12 mouse cellular contexts compared by ENCODE assay signal in the genomic region with DNA sequence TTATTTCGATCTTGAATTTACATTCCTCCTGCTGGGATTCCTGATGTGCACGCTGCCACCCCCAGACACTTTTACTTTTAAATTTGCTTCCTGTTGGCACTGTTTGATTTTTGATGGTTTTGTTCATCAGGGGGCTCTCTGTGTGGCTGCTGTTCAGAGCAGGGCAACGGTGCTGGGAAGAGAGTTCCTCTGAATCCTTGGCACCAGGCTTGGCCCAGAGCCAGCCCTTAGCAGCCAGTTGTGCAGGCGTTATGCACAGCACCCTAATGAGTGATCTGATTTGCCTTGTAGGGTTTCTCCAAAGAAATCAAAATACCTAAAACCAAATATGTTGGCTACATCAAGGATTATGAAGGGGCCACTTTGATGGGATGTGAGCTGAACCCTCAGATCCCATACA. TPM values are rescaled to one million over a fixed set of nuclear protein-coding genes. Genes with fewer than 3 reads are reported as not detected.
DNase-seq lines count a peak whose midpoint lies in the region; ATAC-seq and TF ChIP-seq lines count a peak whose summit lies in the region.
"Had no signal": no experiment of that assay in that cellular context is flagged by ENCODE, and none has a peak within 500 bp of the region (broad histone marks: within the 10 kb centered on the region; RNA-seq: fewer than 3 reads in every experiment).

No protein-coding gene starts in this region.

- peaks cover 69% of the 10 kb centered on the region for H3K36me3 ChIP-seq in thymus, adult 2 months (ENCODE audit: control insufficient read depth, insufficient read depth, low read length)
- peaks cover 72% of the 10 kb centered on the region for H3K36me3 ChIP-seq in liver, postnatal 0 days (replicated peaks; ENCODE audit: insufficient read depth, low read length)
- H3K36me3 ChIP-seq: intestine, embryonic 15.5 days had no signal

- ATAC-seq in liver, postnatal 0 days, result no peak
- ATAC-seq: intestine, embryonic 15.5 days; liver, embryonic 12.5 days had no signal

- peak; percentile 22 to 24 for DNase-seq in heart, postnatal 10 days
- DNase-seq in heart, postnatal 25 days (ENCODE audit: low spot score), result no peak
- DNase-seq in testis, postnatal 10 days (ENCODE audit: low spot score), result peak; percentile 44
- DNase-seq in testis, postnatal 14 days (ENCODE audit: low spot score), result no peak
- peak; percentile 16 to 17 for DNase-seq in left cerebral cortex, adult 2 months (ENCODE audit: extremely low spot score in 1 of 2, low spot score in 2 of 2)
- no peak for DNase-seq in thymus, adult 2 months
- no peak for DNase-seq in liver, postnatal 0 days
- DNase-seq: gastrocnemius, postnatal 36 days; thymus, adult 18-20 months had no signal

- no peak overlapping the region for H3K4me3 ChIP-seq in left cerebral cortex, adult 2 months
- H3K4me3 ChIP-seq in thymus, adult 2 months (ENCODE audit: control insufficient read depth, insufficient read depth, low read length), result no peak overlapping the region
- H3K4me3 ChIP-seq in liver, postnatal 0 days (ENCODE audit: low read depth, low read length), result no peak overlapping the region
- H3K4me3 ChIP-seq: intestine, embryonic 15.5 days; liver, embryonic 12.5 days; neural tube, embryonic 12.5 days had no signal

- no peaks in the 10 kb centered on the region for H3K9me3 ChIP-seq in liver, postnatal 0 days (ENCODE audit: low read length)
- H3K9me3 ChIP-seq: intestine, embryonic 15.5 days; liver, embryonic 12.5 days; neural tube, embryonic 12.5 days had no signal

- no peak for TF ChIP-seq CTCF in left cerebral cortex, adult 2 months (IDR thresholded peaks at IDR 0.05)
- TF ChIP-seq CTCF in thymus, adult 2 months (IDR thresholded peaks at IDR 0.05; ENCODE audit: borderline replicate concordance, control insufficient read depth, extremely low read depth, insufficient read depth, low read length, poor library complexity), result no peak
- TF ChIP-seq CTCF in liver, postnatal 0 days (IDR thresholded peaks at IDR 0.05; ENCODE audit: low read depth), result no peak

- no peaks in the 10 kb centered on the region for H3K27me3 ChIP-seq in thymus, adult 2 months (ENCODE audit: control insufficient read depth, insufficient read depth, low read length)
- no peaks in the 10 kb centered on the region for H3K27me3 ChIP-seq in liver, postnatal 0 days (ENCODE audit: insufficient read depth, low read length)
- H3K27me3 ChIP-seq: intestine, embryonic 15.5 days; liver, embryonic 12.5 days; neural tube, embryonic 12.5 days had no signal

- no peak overlapping the region for H3K9ac ChIP-seq in liver, postnatal 0 days (replicated peaks)
- H3K9ac ChIP-seq: intestine, embryonic 15.5 days; liver, embryonic 12.5 days; neural tube, embryonic 12.5 days had no signal

- H3K4me1 ChIP-seq in thymus, adult 2 months (replicated peaks; ENCODE audit: control insufficient read depth, insufficient read depth, low read length), result no peaks in the 10 kb centered on the region
- no peaks in the 10 kb centered on the region for H3K4me1 ChIP-seq in liver, postnatal 0 days (ENCODE audit: insufficient read depth)
- H3K4me1 ChIP-seq: intestine, embryonic 15.5 days; neural tube, embryonic 12.5 days had no signal

- H3K4me2 ChIP-seq in liver, postnatal 0 days (ENCODE audit: low read depth, low read length), result no peak overlapping the region
- H3K4me2 ChIP-seq: intestine, embryonic 15.5 days; liver, embryonic 12.5 days; neural tube, embryonic 12.5 days had no signal

- intact Hi-C loops in heart, postnatal 10 days (cut with DNase I), result loop anchor here (10.0 kb wide), 1 partner anchor 95 kb away; a partner anchor contains a TSS
- intact Hi-C loops in heart, postnatal 25 days (cut with DNase I), result no loop called here
- intact Hi-C loops in left cerebral cortex, adult 2 months (cut with DNase I), result no loop called here

- 88% methylated on average over 4 of the region's 4 CpGs for WGBS in thymus, adult 2 months
- 78% methylated on average over 4 of the region's 4 CpGs for WGBS in liver, postnatal 0 days (ENCODE audit: insufficient replicate concordance)

- H3K27ac ChIP-seq in left cerebral cortex, adult 2 months, result no peak overlapping the region
- H3K27ac ChIP-seq in thymus, adult 2 months (ENCODE audit: control insufficient read depth, insufficient read depth, low read length), result no peak overlapping the region
- H3K27ac ChIP-seq in liver, postnatal 0 days (ENCODE audit: low read depth), result no peak overlapping the region
- H3K27ac ChIP-seq: intestine, embryonic 15.5 days; liver, embryonic 12.5 days; neural tube, embryonic 12.5 days had no signal

- no peak for TF ChIP-seq POLR2A in thymus, adult 2 months (IDR thresholded peaks at IDR 0.05; ENCODE audit: control insufficient read depth, extremely low read depth, insufficient read depth, low read length, poor library complexity)

- TF ChIP-seq EP300 in liver, postnatal 0 days (IDR thresholded peaks at IDR 0.05; ENCODE audit: low read depth), result no peak

RNA-seq across cellular contexts. Expression of a gene that starts 29.4 kb away (rescaled TPM):
- total RNA-seq in heart, postnatal 10 days (2021), result 1 to 10 TPM; 3.4 to 3.8 TPM
- under 1 TPM; 0.31 TPM for total RNA-seq in heart, postnatal 25 days (2021)
- under 1 TPM in 1 of 2 experiments, not detected in 1; 0.12 TPM for total RNA-seq in left cerebral cortex, adult 2 months (2021)
- 4.2 and 5.2 TPM in 2 replicates for polyA plus RNA-seq in thymus, adult 2 months (2012; rRNA removed)
- polyA plus RNA-seq in liver, postnatal 0 days (2015; fragmentation: Nextera tagmentation; extraction: Ambion mirVana), result 21.4 and 24.6 TPM in 2 replicates

Comparison
In these comparisons a context has a peak if more than half of its experiments do, and no peak if none do; other contexts are left out.
1. DNase-seq: peak in heart, postnatal 10 days (2 of 2), testis, postnatal 10 days (single experiment) and left cerebral cortex, adult 2 months (2 of 2); none in heart, postnatal 25 days (single experiment), testis, postnatal 14 days (single experiment), thymus, adult 2 months (single experiment) and liver, postnatal 0 days (single experiment).